Mouse (Mus musculus) urinary bladder, adult 18-20 months (tissue): ENCODE measurements around the gene Fam171a1.

ENCODE experiments used
- DNase-seq, 2 experiments: peaks; one replicate each; pipeline ENCODE4 v3.0.0; 2022; ENCODE audit warnings: low spot score in 2 of 2, mixed read lengths in 2 of 2

Gene Fam171a1

DNA sequence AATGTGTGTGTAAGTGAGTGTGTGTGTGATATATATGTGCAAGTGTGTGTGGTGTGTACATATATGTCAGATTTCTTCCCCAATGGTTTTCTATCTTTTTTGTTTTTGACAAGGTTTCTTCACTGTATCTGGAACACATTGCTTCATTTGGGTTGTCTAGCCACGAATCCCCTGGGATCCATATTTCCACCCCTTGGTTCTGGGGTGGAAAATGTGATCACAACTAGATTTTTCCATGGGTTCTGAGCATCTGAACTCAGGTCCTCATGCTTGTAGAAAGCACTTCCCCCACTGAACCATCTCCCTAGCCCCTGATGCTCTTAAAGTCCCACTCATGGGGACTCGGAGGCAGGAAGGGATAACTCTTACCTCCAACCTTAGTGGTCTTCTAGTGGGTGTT lies 159.3 kb downstream of the Fam171a1 start:
- no peak for DNase-seq

GRCm38 (mm10) chr2:3276106-3276505 lies 162.1 kb downstream of the Fam171a1 start:
- no peak for DNase-seq
